Mouse (Mus musculus) layer of hippocampus, adult 18-20 months (tissue): Measurements from ENCODE around the gene Mrln. TPM values are rescaled to one million over a fixed set of nuclear protein-coding genes. Genes with fewer than 3 reads are reported as not detected.

Source experiments
- DNase-seq, 2 experiments: peaks; one replicate each; pipeline ENCODE4 v3.0.0; 2022; ENCODE audit warnings: low spot score in 2 of 2
- long read RNA-seq: library from polyadenylated mRNA; stranded (forward); transcript quantifications from one replicate; pipeline ENCODE4 v2.0.0, GENCODE M21; 2021
- total RNA-seq, 2 experiments: library from RNA; stranded (reverse); gene quantifications; 2 replicates each; pipeline ENCODE4 v1.2.3; 2021

Mrln gene
- total RNA-seq = not detected
- long read RNA-seq = 0 reads

- DNase-seq = no peak
Measured at GRCm38 (mm10) chr10:70204505-70205399, at the start of gene Mrln. Mrln (plus strand) TSS chr10:70204664.

GRCm38 (mm10) chr10:70156431-70157165 is 47.9 kb upstream of the Mrln start:
- no peak for DNase-seq

DNA sequence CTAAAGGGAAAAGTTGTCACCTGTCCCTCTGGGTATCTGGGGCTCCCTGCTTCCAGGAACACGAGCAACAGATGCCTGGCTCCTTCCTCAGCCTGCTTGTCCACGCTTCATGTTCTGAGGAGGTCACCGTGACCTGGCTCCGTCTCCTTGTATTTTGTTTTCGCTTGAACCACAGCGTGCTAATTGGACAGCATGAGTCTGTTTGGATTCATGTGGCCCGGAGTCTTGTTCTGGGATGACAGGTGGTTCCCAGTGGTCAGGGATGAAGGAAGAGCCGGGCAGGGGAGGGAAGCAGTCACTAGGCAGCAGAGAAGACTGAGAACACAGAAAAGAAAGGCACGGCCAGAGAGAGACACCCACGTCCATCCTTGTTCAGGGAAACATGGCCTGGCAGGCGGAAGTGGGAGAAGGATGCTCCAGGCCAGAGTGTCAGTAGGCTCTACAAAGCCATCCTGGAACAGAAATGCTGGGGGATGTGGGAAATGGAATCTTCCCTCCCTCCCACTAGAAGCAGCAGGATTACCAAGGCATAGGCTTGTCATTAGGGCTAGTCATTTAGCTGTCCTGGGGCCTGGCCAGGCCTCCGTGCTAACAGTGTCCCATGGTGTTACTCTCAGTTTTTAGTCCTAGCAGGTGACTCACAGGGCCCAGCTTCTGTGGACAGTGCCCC is 44.7 kb upstream of the Mrln start:
- DNase-seq = no peak

DNA sequence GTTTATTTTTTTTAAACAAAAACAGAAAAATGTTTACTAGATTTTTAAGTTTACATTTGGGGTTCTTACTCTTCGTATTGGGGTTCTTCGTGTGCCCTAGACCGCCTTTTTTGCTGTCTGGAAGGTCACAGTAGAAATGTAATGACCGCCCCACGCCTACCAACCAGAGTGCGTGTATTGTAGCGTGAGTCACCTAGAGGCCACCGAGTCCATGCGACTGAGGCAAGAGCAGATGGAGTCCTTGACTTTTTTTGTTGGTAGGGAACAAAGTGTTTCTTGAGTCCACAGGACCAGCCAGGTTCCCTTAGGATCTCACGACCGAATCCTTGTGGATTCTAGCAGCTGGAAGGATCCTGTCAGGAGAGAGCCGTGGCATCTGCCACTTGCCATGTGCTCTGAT is 43.7 kb upstream of the Mrln start:
- DNase-seq = no peak

GRCm38 (mm10) chr10:70161504-70161903 is 43.0 kb upstream of the Mrln start:
- no peak for DNase-seq

GRCm38 (mm10) chr10:70163681-70164080 is 40.8 kb upstream of the Mrln start:
- no peak for DNase-seq

DNA sequence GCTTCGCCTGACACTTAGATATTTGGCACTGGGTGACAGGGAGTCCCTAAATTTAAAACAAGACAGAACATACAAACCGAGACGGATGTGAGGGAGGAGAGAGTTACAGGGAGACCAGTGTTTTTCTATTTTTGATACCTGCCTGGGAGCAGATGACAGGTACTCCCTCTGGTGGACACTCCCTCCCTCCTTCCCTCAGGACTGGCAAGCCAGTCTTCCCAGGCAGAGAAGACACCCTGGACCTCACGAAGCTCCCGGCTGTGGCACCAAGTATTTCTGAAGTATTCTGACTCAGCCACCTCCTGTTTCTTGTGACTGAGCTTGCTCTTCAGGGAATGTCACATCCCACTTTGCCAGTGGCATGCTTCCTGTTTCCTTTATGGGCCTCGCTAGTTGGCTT is 38.6 kb upstream of the Mrln start:
- no peak for DNase-seq

DNA sequence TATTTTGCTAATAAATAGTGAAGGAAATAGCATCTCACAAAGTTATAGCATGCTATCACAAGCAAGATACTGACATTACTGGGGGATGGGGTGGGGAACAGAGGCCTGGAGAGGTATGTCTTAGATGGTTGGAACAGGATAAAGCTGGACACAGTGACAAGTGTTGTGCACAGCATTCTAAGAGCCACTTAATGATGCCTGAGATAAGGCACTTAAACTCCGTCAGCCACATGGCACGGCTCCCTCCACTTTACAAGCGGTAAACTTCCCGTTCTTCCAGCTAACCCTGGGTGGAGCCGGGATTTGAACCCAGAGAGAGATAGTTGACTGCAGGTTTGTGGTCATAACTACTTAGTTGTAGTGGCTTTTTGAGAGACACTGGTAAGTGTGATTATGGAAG is 38.0 kb upstream of the Mrln start:
- no peak for DNase-seq

GRCm38 (mm10) chr10:70167625-70168024 is 36.8 kb upstream of the Mrln start:
- no peak for DNase-seq

DNA sequence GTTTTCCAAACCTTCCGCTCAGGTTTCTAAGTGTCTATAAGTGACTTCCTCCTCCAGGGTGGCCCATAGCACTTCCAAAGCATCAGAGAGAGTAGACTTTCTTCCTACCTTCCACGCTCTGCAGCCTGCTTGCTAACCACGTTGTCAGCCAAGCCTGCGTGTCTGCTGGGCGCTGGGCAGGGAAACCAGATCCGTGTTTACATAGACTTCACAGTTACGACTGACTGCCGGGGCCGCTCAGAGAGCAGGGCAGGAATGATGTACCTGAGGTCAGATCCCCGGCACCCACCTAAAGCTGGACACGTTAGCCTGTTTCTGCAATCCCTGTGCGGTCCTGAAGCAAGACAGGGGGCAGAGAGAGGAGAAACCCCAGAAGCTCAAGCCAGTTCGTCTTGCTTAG is 36.1 kb upstream of the Mrln start:
- no peak for DNase-seq

DNA sequence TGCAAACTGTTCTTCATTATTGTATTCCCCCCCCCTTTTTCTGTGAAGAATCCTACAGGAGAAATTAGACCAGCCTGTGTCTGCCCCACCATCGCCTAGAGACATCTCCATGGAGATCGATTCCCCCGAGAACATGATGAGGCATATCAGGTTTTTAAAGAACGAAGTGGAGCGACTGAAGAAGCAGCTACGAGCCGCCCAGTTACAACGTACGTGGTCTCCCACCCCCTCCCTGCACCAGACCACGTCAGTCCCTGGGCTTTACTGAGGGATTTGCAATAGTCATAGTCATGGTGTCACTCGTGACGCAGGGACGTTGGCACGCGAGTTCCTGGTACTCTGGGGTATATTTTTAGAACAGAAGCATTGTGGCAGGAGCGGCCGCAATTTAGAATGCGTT is 35.4 kb upstream of the Mrln start:
- peak; percentile 44 to 59 for DNase-seq

GRCm38 (mm10) chr10:70173314-70173713 is 31.1 kb upstream of the Mrln start:
- DNase-seq = peak in 1 of 2 experiments; percentile 73

GRCm38 (mm10) chr10:70174494-70175190 is 29.8 kb upstream of the Mrln start:
- no peak for DNase-seq

GRCm38 (mm10) chr10:70180727-70181126 is 23.7 kb upstream of the Mrln start:
- DNase-seq = no peak

DNA sequence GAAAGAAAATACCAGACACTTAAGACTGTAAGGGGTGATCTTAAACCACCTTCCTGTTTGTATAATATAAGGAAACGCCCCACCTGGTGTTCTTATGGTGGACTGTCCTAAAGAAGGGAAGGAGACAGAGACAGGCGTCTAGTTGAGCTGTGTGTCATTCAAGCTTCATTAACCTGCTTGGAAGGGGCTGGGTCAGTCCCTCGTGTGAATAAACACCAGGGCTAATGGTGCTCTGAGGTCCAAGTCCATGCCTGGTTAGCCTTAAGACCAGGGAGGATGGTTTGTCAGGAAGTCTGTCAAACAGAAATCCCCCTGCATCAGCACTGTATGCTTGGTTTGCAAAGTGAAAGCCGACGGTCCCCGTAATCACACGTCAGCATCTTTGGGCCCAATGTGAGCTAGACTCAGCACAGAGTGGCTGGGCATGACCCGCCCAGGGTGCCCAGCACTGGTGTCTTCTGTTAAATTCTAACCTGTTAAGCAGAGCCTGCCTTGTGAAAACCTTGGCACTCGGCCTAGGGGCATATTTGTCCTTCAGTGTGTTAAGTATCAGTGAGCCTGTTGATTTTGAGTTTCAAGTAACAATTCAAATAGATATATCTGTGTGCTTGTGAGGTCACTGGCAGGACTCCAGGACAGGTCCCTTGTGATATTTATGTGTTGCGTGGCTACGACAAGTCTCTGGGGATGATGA is 23.0 kb upstream of the Mrln start:
- no peak for DNase-seq

GRCm38 (mm10) chr10:70183210-70184080 is 21.0 kb upstream of the Mrln start:
- DNase-seq = no peak

- DNase-seq = no peak
Measured at GRCm38 (mm10) chr10:70186136-70186535, 18.3 kb upstream of the Mrln start.

DNA sequence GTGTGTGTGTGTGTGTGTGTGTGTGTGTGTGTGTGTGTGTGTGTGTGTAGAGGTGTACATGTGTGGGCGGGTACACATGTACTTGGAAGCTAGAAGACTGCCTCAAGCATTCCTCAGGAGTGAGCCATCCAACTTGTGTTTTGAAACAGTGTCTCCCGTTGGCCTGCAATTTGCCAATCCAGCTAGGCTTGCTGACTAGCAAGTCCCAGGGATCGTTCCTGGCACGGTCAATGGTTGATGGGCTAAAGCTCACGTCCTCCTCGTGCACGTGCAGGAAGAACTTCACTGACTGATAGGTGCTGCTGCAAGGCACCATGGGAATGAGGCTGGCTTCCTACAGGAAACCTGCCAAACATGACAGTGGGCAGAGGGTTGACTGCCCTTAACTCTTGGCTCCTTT is 17.9 kb upstream of the Mrln start:
- DNase-seq = no peak

- DNase-seq = no peak
Measured at GRCm38 (mm10) chr10:70189864-70190263, 14.6 kb upstream of the Mrln start.

DNA sequence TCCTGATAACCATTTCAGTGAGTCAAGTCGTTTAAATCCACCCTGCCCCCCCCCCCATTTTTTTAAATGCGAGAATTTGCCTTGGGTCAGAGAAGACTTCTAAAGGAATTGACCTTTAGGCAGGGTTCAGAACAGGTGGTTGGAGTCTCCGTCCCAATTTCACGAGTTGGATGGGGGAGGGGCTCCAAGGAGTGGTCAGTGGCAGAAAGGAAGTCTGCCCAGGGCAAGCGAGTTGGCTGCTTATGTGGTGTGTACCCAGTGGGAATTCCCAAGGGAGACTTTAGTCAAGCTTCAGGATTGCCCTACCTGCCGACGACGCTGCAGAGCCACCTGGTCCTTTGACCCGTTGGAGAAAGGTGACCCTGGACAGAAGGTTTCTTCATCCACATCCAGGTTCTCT is 10.2 kb upstream of the Mrln start:
- DNase-seq = no peak
